Mouse (Mus musculus) liver, adult 2 months (tissue): ENCODE measurements around the gene Recql.

Experiments
- CTCF ChIP-seq: fragments of 200-500 bp; IDR thresholded peaks from 2 replicates; pipeline ENCODE4 v1.5.1; 2011; ENCODE audit warnings: low read depth, low read length, control low read depth
- POLR2A ChIP-seq: fragments of 200-500 bp; IDR thresholded peaks from 2 replicates; pipeline ENCODE4 v1.6.1; 2011; ENCODE audit warnings: low read length, control low read depth; ENCODE audit not compliant: insufficient read depth; ENCODE audit errors: extremely low read depth

- no peak for TF ChIP-seq CTCF
- TF ChIP-seq POLR2A: no peak
These were observed 27.7 kb upstream of the Recql start for GRCm38 (mm10) chr6:142414597-142414996.
